Mouse (Mus musculus) mature B cell (primary cell): ENCODE results near the gene Rcan3.

Experiments
- in situ Hi-C: fragments of 300-500 bp; cut with MboI; formaldehyde crosslinking; loops from 2 replicates; pipeline ENCODE4 v1.14.3; 2019

The Rcan3 gene

DNA sequence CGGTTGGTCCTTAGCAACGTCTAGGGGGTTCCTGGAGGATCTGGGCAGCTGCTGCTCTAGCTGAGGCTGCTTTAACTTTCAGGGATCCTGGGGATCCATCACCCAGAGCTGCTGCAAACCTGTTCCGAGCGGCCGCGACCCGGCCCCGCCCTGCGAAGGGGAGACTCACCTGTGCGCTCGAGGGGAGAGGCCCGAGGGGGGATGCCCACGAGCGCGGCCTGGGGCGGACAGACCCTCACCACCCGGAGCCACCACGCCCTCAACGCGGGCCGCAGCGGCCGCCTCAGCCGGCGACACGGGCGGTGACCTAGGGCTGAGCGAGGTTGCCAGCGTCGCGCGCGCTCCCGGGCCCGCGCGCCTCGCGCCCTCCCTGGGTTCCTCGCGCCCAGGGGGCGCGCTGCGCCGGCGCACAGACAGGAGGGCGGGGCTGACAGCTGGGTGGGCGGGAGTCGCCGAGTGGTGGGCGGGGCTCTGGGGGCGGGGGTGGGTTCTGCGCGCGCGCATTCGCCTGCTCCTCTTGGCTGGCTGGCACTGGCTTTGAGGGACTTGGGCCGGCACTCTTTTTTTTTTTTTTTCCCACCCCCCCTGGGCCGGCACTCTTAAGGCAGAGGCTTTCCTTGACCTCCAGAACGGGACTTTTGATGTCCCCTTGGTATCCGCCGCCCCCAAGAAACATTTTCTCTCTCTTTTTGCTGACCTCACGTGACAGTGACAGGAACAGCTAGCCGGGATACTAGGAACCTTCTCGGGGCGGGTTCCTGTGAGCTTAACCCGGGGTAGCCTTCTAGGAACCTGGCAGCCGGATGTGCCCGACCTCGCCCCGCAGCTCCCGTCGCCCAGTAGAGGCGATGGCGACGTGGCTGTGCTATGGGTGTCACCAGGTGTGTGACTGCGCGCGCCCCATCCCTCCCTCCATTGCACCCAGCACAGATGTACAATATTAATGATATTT lies at the start of gene Rcan3:
TSS of gene Rcan3 (minus strand) at position 411 of the 952 bp plus-strand sequence.
- in situ Hi-C loops = no loop called here

GRCm38 (mm10) chr4:135480370-135480769 lies 46.7 kb upstream of the Rcan3 start:
- in situ Hi-C loops = no loop called here

DNA sequence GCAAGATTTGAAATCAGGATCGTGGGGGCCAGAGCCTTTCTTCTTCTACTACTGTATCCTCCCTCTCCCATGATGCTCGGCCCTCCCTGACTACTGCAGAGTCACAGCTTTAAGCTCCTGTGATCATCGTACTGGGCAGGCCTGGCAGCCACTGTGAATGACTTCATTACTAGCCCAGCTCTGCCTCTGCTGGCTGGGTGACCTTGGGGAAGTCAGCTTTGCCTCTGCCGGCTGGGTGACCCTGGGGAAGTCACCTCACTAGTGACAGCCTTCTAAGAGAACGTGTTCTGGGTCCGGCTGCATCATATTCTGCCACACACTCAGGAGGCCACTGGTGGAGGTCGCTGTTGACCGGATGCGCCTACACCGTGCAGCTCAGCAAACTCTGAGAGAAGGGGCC lies 44.2 kb upstream of the Rcan3 start:
- in situ Hi-C loops = no loop called here

DNA sequence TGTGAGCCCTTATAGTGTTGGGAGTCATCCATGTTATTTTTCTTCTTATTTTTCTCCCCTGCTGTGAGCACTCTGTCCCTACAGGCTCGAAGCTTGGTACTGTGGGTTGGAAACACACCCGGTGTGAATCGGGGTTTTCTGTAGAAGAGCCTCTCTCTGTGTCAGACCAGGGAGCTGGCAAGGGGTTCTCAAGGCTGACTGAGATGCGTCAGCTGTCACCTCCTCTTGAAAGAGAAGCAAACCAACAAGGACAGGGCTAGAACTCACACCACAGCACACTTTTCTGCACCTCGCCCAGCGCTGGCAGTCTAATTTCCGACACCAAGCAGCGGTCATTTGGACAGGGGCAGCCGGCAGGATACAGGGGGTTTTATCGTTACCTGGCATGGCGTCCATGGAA lies 29.8 kb upstream of the Rcan3 start:
- in situ Hi-C loops = no loop called here

GRCm38 (mm10) chr4:135453572-135453971 lies 19.9 kb upstream of the Rcan3 start:
- in situ Hi-C loops = no loop called here

DNA sequence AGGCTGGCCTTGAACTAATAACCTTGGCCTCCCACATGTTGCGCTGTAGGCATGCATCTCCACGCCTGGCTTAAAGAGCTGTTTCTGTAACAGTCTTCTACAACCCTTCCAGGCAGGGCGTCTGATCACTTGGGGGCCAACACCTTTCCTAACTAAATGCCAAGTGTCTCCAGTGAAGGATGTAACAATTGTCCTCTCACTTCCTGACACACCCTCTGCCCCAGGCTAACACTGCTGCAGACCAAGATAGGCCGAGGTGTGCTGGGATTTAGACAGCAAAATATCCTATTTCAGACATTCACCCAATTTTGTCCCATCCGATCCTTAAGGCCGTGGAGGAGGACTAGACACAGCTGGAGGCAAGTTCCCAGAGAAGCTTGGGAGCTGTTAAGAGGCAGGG lies 19.5 kb upstream of the Rcan3 start:
- in situ Hi-C loops = no loop called here

DNA sequence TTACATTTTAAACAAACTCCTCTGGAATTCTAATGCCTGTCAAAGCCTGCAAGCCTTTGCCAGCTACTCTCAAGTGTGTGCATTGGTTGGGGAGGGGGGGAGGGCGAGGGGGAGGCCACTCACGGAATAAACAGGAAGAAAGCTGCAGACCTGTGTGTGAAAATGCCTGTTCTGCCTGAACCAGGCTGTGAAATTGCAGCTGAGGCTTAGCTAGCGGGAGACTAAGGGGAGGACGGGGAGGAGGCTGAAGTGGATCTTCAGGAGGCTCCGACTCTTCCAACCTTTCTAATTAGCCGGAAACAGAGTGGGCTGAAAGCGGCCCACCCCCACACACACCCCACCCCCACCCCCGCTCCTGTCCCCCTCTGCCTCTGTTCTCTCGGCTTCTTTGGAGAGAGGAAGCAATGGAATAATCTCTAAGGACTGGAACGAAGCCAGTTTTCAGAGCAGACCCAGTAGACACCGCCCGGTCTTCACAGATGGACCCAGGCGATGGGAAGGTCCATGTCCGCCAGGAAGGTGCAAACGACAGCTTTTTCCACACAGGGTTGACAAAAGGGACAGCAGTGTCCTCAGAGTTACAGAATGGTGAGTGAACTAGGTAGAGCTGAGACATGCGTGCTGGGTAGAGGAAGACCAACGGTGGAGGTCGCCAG lies 17.8 kb upstream of the Rcan3 start:
- in situ Hi-C loops = no loop called here

DNA sequence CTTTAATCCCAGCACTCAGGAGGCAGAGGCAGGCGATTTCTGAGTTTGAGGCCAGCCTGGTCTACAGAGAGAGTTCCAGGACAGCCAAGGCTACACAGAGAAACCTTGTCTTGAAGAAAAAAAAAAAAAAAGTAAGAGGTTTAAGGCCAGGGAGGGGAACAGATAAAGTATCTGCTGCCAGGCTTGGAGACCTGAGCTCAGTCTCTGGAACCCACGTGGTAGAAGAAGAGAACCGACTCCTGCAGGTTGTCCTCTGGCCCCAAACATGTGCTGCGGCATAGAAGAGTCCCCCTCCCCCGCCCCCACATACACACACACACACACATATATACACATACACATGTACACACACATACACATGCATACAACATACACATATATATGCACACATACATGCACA lies 8.8 kb upstream of the Rcan3 start:
- in situ Hi-C loops = no loop called here

GRCm38 (mm10) chr4:135439904-135440522 lies 6.4 kb upstream of the Rcan3 start:
- in situ Hi-C loops = no loop called here

- in situ Hi-C loops = no loop called here
These were observed 5.6 kb upstream of the Rcan3 start for GRCm38 (mm10) chr4:135439188-135439647.

DNA sequence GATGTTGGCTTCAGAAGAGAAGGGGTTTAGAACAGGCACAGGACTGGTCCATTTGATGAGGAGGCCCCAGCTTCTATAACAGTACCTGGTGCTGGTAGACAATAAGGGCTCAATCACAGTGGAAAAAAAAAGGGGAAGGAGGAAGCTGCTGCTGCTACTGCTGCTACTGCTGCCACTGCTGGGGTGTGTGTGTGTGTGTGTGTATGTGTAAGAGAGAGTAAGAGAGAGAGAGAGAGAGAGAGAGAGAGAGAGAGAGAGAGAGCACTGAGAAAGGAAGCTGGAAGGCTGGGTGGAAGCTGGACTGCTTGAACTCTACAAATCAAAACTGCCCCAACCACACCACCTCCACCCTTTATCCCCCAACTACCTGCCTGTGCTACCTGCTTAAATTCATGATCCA lies 4.3 kb upstream of the Rcan3 start:
- in situ Hi-C loops = no loop called here

DNA sequence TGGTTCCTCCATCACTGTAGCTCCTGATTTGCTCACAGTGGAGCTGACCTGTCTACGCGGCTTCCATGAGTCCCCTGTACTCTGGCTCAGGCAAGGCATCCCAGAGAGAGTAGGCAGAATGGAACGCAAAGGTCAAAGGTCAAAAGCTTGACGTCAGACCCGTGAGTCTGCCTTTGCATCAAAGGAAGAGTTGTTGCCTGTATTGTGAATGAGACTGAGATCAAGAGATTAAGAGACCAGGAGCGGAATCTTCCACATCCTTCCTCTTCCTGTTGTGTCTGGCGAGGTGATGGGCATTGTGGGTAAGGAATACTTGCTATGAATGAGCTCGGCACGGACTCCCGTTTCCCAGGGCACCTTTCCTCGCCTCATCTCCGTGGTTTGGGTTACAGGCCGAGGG lies 2.6 kb upstream of the Rcan3 start:
- in situ Hi-C loops = no loop called here

DNA sequence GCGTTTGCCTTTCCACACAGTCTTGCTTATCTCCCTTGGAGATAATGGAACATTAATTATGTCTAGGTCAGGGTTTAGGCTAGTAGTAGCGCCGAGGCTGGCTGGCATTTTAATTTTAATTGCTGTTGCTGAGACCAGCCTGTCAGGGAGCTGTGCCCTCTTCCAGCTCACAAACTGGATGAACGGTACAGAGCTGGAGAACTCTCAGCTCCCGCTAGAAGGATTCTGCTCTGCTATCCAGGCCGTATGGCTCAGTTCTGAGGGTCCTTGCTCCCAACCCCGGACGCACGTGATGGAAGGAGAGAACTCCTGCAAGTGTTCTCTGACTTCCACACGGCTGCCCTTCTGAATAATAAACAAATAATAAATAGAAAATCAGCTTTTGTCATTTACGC lies 739 bp upstream of the Rcan3 start:
- in situ Hi-C loops = no loop called here

- in situ Hi-C loops = no loop called here
These were observed 589 bp downstream of the Rcan3 start for GRCm38 (mm10) chr4:135433086-135433442.

GRCm38 (mm10) chr4:135429990-135430760 lies 3.5 kb downstream of the Rcan3 start:
- in situ Hi-C loops = no loop called here

DNA sequence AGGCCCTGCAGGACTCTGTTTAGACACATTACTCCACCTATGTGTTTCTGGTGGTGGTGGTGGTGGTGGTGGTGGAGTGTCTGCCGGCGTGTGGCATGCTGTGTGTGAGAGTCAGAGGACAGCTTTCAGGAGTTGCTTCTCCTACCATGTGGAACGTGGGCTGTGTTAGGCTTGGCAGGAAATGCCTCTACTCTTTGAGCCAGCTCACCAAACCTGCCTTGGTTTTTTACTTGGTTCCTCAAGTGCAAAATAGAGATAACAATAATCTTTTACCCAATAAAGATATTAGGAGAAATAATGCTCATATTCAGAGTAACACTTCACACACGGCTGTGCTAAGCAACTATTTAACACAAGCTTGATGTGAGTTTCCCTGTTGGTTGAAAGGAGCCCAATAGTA lies 4.3 kb downstream of the Rcan3 start:
- in situ Hi-C loops = no loop called here

DNA sequence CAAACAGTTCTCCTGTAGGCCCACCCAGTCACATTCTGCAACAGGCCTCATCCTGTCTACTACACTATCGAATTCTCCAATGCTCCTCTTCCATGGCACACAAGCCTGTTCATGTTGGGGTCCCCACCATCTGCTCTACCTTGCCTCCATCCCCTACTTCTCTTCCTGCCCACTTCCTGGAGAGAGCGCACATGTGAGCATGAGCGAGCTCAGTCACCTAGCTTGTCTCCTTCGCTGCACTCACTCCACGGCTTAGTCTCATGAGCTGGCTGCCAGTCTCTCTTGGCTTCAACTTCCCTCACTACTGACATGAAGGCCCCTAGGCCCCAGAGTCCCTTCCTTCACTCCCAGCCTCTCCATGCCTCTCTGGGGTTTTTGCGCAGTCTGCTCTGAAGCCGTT lies 7.1 kb downstream of the Rcan3 start:
- in situ Hi-C loops = no loop called here

DNA sequence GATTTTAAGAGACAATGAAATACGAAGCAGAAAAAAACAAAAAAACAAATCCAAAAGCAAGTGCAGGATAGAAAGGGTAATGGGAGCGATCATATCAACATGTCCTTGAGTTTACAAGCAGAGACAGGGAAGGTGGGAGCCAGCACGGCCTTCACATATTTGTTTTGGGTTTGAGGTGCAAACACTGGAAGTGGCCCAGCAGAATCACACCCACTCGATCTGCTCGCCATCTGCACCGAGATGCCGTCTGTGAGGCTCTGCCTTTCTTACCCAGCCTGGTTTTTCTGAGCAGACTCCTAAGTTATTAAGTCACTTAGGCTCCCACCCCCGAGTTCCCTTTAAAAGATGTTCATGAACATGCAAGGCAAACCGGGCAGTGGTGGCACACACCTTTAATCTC lies 8.0 kb downstream of the Rcan3 start:
- in situ Hi-C loops = no loop called here

DNA sequence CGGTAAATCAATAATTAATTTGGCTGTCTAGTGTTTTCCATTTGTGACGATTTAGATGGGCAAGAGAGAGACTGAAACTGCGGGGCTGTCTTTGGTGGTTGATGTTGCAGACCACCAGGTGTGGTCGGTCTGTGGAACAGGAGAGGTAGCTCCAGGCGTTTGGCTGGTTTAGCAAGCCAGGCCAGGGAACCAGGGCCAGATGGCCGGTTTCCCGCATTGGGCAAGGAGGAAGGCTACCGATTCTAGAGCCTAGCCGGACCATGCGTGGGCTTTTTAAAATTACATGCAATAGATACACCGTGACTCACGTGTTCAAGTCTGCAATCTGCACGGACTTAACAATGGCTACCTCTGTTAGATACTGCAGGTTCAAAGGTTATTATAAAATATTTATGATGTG lies 12.7 kb downstream of the Rcan3 start:
- in situ Hi-C loops = no loop called here

DNA sequence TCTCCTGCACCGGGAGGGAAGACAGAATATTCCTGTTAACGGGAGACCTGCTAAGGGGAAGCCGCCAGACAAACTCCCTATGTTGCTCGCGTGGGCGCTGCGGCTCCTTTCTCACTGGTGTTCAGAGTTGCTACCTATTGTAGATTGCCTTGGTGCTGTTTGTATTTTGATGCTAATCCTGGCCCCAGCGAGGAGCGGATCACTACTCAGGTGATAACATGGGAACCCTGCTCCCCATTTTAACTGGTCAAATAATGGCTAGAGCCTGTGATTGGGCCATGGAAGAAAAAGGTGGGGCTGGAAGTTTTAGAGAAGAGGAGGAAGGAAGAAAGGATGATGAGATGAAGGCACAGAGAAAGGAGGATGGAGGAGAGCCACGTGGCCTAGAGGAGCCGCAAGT lies 13.2 kb downstream of the Rcan3 start:
- in situ Hi-C loops = no loop called here

- in situ Hi-C loops = no loop called here
These were observed 13.7 kb downstream of the Rcan3 start for GRCm38 (mm10) chr4:135419996-135420395.

- in situ Hi-C loops = no loop called here
These were observed 17.3 kb downstream of the Rcan3 start for GRCm38 (mm10) chr4:135416367-135416766.
